Mouse (Mus musculus) CD4-positive, CD25-positive, alpha-beta regulatory T cell (primary cell): Measurements from ENCODE around the gene Pga5. TPM values are rescaled to one million over a fixed set of nuclear protein-coding genes. Genes with fewer than 3 reads are reported as not detected.

Source experiments
- polyA plus RNA-seq: library from polyadenylated mRNA; unstranded; fragments of 100-300 nt; shearing (Covaris generic); gene quantifications from one replicate; pipeline ENCODE4 v1.2.1, GENCODE M21; 2017

The Pga5 gene
- not detected for polyA plus RNA-seq

DNA sequence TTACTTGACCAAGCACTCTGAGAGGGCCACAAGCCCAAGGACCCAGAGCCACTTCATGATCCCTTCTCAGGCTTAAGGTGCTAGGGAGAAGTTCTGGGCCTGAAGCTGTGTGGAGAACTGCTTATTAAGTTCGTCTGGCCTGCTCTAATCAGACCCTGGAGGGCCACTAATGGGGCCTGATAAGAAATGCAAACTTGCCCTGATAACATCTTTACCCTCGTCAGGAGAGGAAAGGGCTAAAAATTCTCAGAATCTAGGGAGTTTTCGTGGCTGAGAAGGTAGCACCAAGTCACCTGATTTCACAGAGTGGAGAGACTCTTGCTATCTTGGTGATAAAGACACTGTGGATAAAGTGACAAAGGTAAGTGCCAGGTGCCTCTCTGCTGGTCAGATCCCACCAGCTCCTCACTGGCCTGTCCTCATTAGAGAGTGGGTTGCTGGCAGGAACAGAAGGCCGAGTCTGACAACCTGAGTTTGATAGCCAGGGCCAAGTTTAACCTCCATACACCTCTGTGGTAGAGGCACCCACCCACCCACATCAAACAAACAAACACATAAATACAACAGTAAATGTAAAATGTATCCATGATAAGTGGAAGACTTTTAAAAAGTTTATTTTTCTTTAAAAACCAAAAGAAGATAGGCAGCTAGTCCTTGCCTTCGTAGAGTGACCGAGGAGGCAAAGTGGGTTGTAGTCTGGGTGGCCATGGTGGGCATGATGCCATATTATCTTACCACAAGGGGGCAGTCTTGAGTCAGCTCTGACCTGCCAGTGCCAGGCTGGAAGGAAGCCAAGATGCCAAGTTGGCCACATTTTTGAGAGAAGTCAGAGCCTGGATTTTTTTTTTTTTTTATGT is at the start of gene Pga5:
Gene Pga5, minus strand, starts transcription at position 157 of the 857 bp plus-strand sequence.

DNA sequence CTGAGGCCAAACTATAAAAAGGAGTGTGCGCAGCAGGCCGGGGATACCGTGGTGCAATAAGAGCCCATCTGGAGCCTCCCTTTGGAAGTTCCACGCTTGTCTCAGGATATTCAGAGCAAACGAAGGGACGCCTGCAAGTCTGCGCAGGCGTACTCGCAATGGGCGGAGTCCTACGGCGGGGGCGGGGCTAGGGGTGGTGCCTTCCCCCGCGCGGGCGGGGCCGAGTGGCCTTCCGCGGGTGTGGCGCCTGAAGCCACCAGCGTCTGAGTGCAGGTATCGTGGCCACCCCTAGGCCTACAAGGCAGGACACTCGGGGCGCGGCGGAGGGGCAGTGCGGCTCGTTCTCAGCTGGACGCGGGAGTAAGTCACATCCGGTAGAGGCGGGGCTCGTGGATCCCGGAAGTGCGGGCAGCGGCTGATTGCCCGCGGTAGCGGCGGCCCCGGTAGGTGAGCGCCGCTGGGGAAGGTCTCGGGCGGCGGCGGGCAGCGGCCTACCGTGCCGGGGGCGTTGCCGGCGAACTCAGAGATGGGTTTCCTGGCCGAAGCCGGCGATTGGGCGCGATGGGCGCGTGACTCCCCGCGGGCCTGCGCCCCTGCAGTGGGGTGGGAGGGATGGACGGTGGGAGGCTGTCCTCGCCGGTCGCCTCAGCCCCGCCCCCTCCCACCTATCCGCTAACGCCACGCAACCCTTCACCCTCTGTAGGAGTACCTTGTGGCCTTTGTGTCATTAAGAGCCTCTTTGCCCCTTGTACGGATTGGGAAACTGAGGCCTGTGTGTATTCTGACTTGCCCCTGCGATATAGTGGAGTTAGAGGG is 10.9 kb upstream of the Pga5 start, which contains the start of gene Vps37c:
Gene Vps37c, plus strand, starts transcription at position 199 of the 816 bp plus-strand sequence.

DNA sequence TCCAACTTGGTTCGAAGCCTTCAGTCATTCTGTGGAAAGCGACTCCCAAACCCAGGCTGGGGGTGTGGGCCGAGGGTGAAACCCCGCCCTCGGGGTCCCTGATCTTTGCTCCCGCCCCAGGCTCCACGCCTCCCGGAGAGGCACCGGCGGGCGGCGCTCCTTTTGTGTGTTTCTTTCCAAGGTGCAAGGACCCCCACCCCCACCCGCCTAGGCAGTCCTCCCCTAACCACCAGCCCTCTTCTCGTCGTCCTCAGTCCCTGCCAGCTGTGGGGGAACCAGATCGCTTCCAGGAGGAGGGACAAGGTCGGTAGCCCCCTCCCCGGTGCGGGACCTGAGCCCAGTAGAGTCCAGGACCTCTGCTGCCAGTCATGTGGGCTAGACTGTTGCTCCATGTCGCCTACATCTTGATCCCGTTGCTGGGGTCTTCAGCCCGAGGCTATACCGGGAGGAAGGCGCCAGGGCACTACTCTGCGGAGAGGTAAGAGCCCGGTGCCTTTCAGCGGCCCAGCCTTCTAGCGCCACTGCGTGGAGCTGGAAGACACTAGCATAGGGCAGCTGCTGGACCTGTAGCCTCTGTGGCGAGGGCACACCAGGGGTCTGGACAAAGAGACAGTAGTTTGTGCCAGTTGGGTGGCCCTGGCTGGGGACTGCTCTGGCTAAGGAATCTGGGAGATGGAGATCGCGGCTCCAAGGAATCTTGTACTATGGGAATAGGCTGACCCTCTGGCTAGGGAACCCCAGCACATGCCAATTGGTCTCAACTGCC is 43.6 kb downstream of the Pga5 start, which contains the start of gene Vwce:
Gene Vwce, plus strand, starts transcription at position 108 of the 766 bp plus-strand sequence.

Other genes starting within 250 kb of the Pga5 start
- gene Lrrc10b, start 220.6 kb downstream of the Pga5 start, polyA plus RNA-seq = not detected
- 0.26 TPM for gene Ppp1r32, start 195.1 kb downstream of the Pga5 start, polyA plus RNA-seq
- 33.2 TPM for gene Cpsf7, start 152.8 kb downstream of the Pga5 start, polyA plus RNA-seq
- gene Sdhaf2, start 151.9 kb downstream of the Pga5 start, polyA plus RNA-seq = 86.7 TPM
- 9.6 TPM for gene Tmem216, start 121.8 kb downstream of the Pga5 start, polyA plus RNA-seq
- 42.7 TPM for gene Cyb561a3, start 100.9 kb downstream of the Pga5 start, polyA plus RNA-seq
- gene Tmem138, start 100.7 kb downstream of the Pga5 start, polyA plus RNA-seq = 19.3 TPM
- gene Ddb1, start 72.7 kb downstream of the Pga5 start, polyA plus RNA-seq = 165 TPM
- 9.3 TPM for gene Tkfc, start 72.4 kb downstream of the Pga5 start, polyA plus RNA-seq
- gene Vwce, start 43.9 kb downstream of the Pga5 start, polyA plus RNA-seq = not detected
- 24.2 TPM for gene Vps37c, start 10.7 kb upstream of the Pga5 start, polyA plus RNA-seq
- gene Cd5, start 60.9 kb upstream of the Pga5 start, polyA plus RNA-seq = 647 TPM
- gene Cd6, start 152.0 kb upstream of the Pga5 start, polyA plus RNA-seq = 665 TPM
- gene Slc15a3, start 161.7 kb upstream of the Pga5 start, polyA plus RNA-seq = 0.50 TPM
- 0.56 TPM for gene Tmem132a, start 191.9 kb upstream of the Pga5 start, polyA plus RNA-seq
- 53.6 TPM for gene Tmem109, start 203.9 kb upstream of the Pga5 start, polyA plus RNA-seq
- gene Prpf19, start 217.2 kb upstream of the Pga5 start, polyA plus RNA-seq = 103 TPM
- not detected for gene Zp1, start 242.6 kb upstream of the Pga5 start, polyA plus RNA-seq